In the genomic region with DNA sequence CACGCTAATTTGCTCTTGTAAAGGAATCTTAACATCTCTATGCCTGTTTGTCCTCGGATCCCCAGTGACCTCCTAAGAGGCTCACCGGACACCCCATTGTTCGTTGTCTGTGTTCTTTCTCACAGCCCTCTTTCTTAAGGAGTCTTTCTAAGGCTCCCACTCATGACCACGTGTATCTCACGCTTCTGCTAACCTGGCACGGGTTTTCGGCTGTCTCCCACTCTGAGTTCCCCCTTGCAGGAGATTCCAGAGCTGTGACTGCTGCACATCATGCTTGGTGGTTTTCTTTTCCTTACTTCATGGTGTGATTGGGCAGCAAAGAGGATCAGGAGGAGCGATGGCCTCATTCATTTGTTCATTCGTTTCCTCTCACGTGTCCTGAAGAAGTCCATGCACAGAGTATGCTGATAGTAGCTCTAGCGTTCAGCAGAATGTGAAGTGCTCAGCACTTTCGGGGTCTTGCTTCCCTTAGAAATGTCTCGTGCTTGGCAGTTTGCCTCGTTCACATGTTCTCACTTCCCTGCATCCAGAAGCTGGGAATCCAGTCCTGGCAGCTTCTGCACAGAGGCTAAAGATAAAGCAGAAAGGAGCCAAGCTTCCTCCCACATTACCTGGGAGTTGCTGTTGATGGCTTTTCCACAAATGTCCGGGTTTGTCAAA, we compare ENCODE assay signal across 7 mouse cellular contexts.
DNase-seq lines count a peak whose midpoint lies in the region; ATAC-seq lines count a peak whose summit lies in the region.

No protein-coding gene starts in this region.

- ATAC-seq in heart, embryonic 14.5 days (ENCODE audit: insufficient number of reproducible peaks, insufficient read depth, low FRiP score, low read depth), result peak; percentile 75
- peak; percentile 68 for ATAC-seq in kidney, embryonic 15.5 days (replicated peaks; ENCODE audit: low FRiP score)
- 0 out of 2 replicates have a peak, but pooled peaks have one; percentile 16 for ATAC-seq in liver, embryonic 16.5 days (ENCODE audit: low read depth)
- no peak for ATAC-seq in neural tube, embryonic 14.5 days (ENCODE audit: low read depth)
- ATAC-seq in erythroblast, adult 5-6 weeks (replicated peaks; ENCODE audit: low FRiP score, poor library complexity, severe bottlenecking), result no peak

- no peaks in the 10 kb centered on the region for H3K36me3 ChIP-seq in forebrain, embryonic 10.5 days (replicated peaks)
- H3K36me3 ChIP-seq in heart, embryonic 14.5 days (ENCODE audit: control insufficient read depth, insufficient read depth, low read length), result no peaks in the 10 kb centered on the region
- H3K36me3 ChIP-seq in kidney, embryonic 15.5 days, result no peaks in the 10 kb centered on the region
- no peaks in the 10 kb centered on the region for H3K36me3 ChIP-seq in liver, embryonic 16.5 days (ENCODE audit: control insufficient read depth, insufficient read depth)
- no peaks in the 10 kb centered on the region for H3K36me3 ChIP-seq in neural tube, embryonic 14.5 days (ENCODE audit: control insufficient read depth, insufficient read depth, low read length)

- H3K9me3 ChIP-seq in forebrain, embryonic 10.5 days, result no peaks in the 10 kb centered on the region
- no peaks in the 10 kb centered on the region for H3K9me3 ChIP-seq in heart, embryonic 14.5 days (ENCODE audit: control insufficient read depth, low read length)
- no peaks in the 10 kb centered on the region for H3K9me3 ChIP-seq in kidney, embryonic 15.5 days (replicated peaks)
- H3K9me3 ChIP-seq in liver, embryonic 16.5 days (replicated peaks; ENCODE audit: control insufficient read depth, low read length), result no peaks in the 10 kb centered on the region
- H3K9me3 ChIP-seq in neural tube, embryonic 14.5 days (ENCODE audit: control insufficient read depth, low read length), result no peaks in the 10 kb centered on the region

- DNase-seq in embryo, embryonic 10 days (ENCODE audit: low spot score), result peak; percentile 41
- peak; percentile 27 for DNase-seq in forebrain, embryonic 10.5 days (ENCODE audit: extremely low spot score, low spot score)

- H3K27me3 ChIP-seq in forebrain, embryonic 10.5 days (ENCODE audit: poor library complexity, severe bottlenecking), result peaks cover 96% of the 10 kb centered on the region
- peaks cover 10% of the 10 kb centered on the region; the same call in 1 of the 2 replicates for H3K27me3 ChIP-seq in heart, embryonic 14.5 days (ENCODE audit: control insufficient read depth, insufficient read depth, low read length)
- peaks cover 45% of the 10 kb centered on the region for H3K27me3 ChIP-seq in kidney, embryonic 15.5 days
- peaks cover 5% of the 10 kb centered on the region for H3K27me3 ChIP-seq in liver, embryonic 16.5 days (ENCODE audit: control insufficient read depth, insufficient read depth, low read depth, low read length)
- no peaks in the 10 kb centered on the region; the same call in 1 of the 2 replicates for H3K27me3 ChIP-seq in neural tube, embryonic 14.5 days (ENCODE audit: control insufficient read depth, insufficient read depth, low read length)

- peak overlapping the region; percentile 45 for H3K4me3 ChIP-seq in forebrain, embryonic 10.5 days
- peak overlapping the region; percentile 0 to 10; a peak in 2 of 4 replicates for H3K4me3 ChIP-seq in heart, embryonic 14.5 days (ENCODE audit: control insufficient read depth in 1 of 2, insufficient read depth in 1 of 2, low read depth in 1 of 2, low read length in 2 of 2)
- 0 out of 2 replicates have a peak overlapping the region, but pooled peaks have one; percentile 0 for H3K4me3 ChIP-seq in kidney, embryonic 15.5 days (replicated peaks)
- no peak overlapping the region for H3K4me3 ChIP-seq in liver, embryonic 16.5 days (ENCODE audit: low read depth, low read length)
- H3K4me3 ChIP-seq in neural tube, embryonic 14.5 days (ENCODE audit: low read depth, low read length), result no peak overlapping the region

- no peak overlapping the region for H3K27ac ChIP-seq in forebrain, embryonic 10.5 days
- peak overlapping the region; percentile 59 to 60; a peak in 3 of 4 replicates for H3K27ac ChIP-seq in heart, embryonic 14.5 days (replicated peaks in 1 of 2; ENCODE audit: control insufficient read depth in 1 of 2, insufficient read depth in 1 of 2, low read depth in 2 of 2, low read length in 2 of 2)
- peak overlapping the region; percentile 86 for H3K27ac ChIP-seq in kidney, embryonic 15.5 days
- H3K27ac ChIP-seq in liver, embryonic 16.5 days (ENCODE audit: low read length), result no peak overlapping the region
- no peak overlapping the region for H3K27ac ChIP-seq in neural tube, embryonic 14.5 days (ENCODE audit: low read depth, low read length)

- peaks cover 44% of the 10 kb centered on the region for H3K4me1 ChIP-seq in forebrain, embryonic 10.5 days
- H3K4me1 ChIP-seq in heart, embryonic 14.5 days (ENCODE audit: control insufficient read depth in 2 of 2, insufficient read depth in 2 of 2, low read length in 2 of 2), result peaks cover 20 to 26% of the 10 kb centered on the region in 2 experiments
- peaks cover 51% of the 10 kb centered on the region for H3K4me1 ChIP-seq in kidney, embryonic 15.5 days
- peaks cover 5% of the 10 kb centered on the region for H3K4me1 ChIP-seq in liver, embryonic 16.5 days (ENCODE audit: control insufficient read depth, low read depth, low read length)
- H3K4me1 ChIP-seq in neural tube, embryonic 14.5 days (ENCODE audit: control insufficient read depth, insufficient read depth, low read length), result peaks cover 11% of the 10 kb centered on the region

- H3K9ac ChIP-seq in heart, embryonic 14.5 days (ENCODE audit: low read length), result no peak overlapping the region
- H3K9ac ChIP-seq in kidney, embryonic 15.5 days, result no peak overlapping the region
- H3K9ac ChIP-seq in liver, embryonic 16.5 days (ENCODE audit: low read depth, low read length), result no peak overlapping the region
- H3K9ac ChIP-seq in neural tube, embryonic 14.5 days (replicated peaks; ENCODE audit: low read depth, low read length), result no peak overlapping the region

- peak overlapping the region; percentile 62 for H3K4me2 ChIP-seq in heart, embryonic 14.5 days (ENCODE audit: low read length)
- H3K4me2 ChIP-seq in kidney, embryonic 15.5 days, result peak overlapping the region; percentile 56
- no peak overlapping the region for H3K4me2 ChIP-seq in liver, embryonic 16.5 days (ENCODE audit: low read depth, low read length)
- H3K4me2 ChIP-seq in neural tube, embryonic 14.5 days (ENCODE audit: low read depth, low read length), result peak overlapping the region; percentile 66

- WGBS in forebrain, embryonic 10.5 days, result 11% methylated on average over 16 of the region's 16 CpGs
- 14% methylated on average over 16 of the region's 16 CpGs for WGBS in heart, embryonic 14.5 days
- 15% methylated on average over 16 of the region's 16 CpGs for WGBS in kidney, embryonic 15.5 days
- 29% methylated on average over 16 of the region's 16 CpGs for WGBS in liver, embryonic 16.5 days (ENCODE audit: insufficient replicate concordance)
- WGBS in neural tube, embryonic 14.5 days, result 19% methylated on average over 16 of the region's 16 CpGs

Comparison
In these comparisons a context has a peak if more than half of its experiments do, and no peak if none do; other contexts are left out.
1. H3K27ac ChIP-seq: peak in heart, embryonic 14.5 days (2 of 2) and kidney, embryonic 15.5 days (single experiment); none in forebrain, embryonic 10.5 days (single experiment), liver, embryonic 16.5 days (single experiment) and neural tube, embryonic 14.5 days (single experiment).
2. H3K4me3 ChIP-seq: peak in forebrain, embryonic 10.5 days (single experiment), heart, embryonic 14.5 days (2 of 2) and kidney, embryonic 15.5 days (single experiment); none in liver, embryonic 16.5 days (single experiment) and neural tube, embryonic 14.5 days (single experiment).
3. ATAC-seq: peak in heart, embryonic 14.5 days (single experiment), kidney, embryonic 15.5 days (single experiment) and liver, embryonic 16.5 days (single experiment); none in neural tube, embryonic 14.5 days (single experiment) and erythroblast, adult 5-6 weeks (single experiment).